Mouse (Mus musculus) limb, embryonic 12.5 days (tissue): ENCODE data around the gene Klk7. TPM values are rescaled to one million over a fixed set of nuclear protein-coding genes. Genes with fewer than 3 reads are reported as not detected.
A peak's percentile ranks its signal among the peaks of the same experiment; 100 is the strongest.

Source experiments
- ATAC-seq: fragments of 200-750 bp; cut with Nextera tagmentation; 2 replicates; pipeline ENCODE4 v1.8.0; 2017; ENCODE audit warnings: low read depth, moderate TSS enrichment; ENCODE audit not compliant: insufficient number of reproducible peaks, insufficient read depth, low FRiP score, low TSS enrichment
- H3K27ac ChIP-seq: fragments of 300-500 bp; sonication (generic); 2 replicates; pipeline ENCODE4 v1.5.1; 2016; ENCODE audit warnings: mild to moderate bottlenecking, moderate library complexity
- H3K27me3 ChIP-seq: fragments of 300-500 bp; sonication (generic); 2 replicates; pipeline ENCODE4 v1.6.1; 2016; ENCODE audit warnings: mild to moderate bottlenecking, moderate library complexity
- H3K36me3 ChIP-seq: fragments of 300-500 bp; sonication (generic); 2 replicates; pipeline ENCODE4 v1.6.1; 2016; ENCODE audit warnings: mild to moderate bottlenecking, moderate library complexity
- H3K4me1 ChIP-seq: fragments of 300-500 bp; sonication (generic); replicated peaks from 2 replicates; pipeline ENCODE4 v1.6.1; 2016
- H3K4me2 ChIP-seq: fragments of 300-500 bp; sonication (generic); 2 replicates; pipeline ENCODE4 v1.6.1; 2016; ENCODE audit warnings: mild to moderate bottlenecking, moderate library complexity
- H3K4me3 ChIP-seq: fragments of 300-500 bp; sonication (generic); replicated peaks from 2 replicates; pipeline ENCODE4 v1.5.1; 2016; ENCODE audit warnings: mild to moderate bottlenecking
- H3K9ac ChIP-seq: fragments of 300-500 bp; sonication (generic); replicated peaks from 2 replicates; pipeline ENCODE4 v1.6.1; 2016; ENCODE audit warnings: mild to moderate bottlenecking, moderate library complexity
- H3K9me3 ChIP-seq: fragments of 300-500 bp; sonication (generic); 2 replicates; pipeline ENCODE4 v1.6.1; 2016; ENCODE audit warnings: mild to moderate bottlenecking, moderate library complexity
- WGBS: fragments of 180-500 bp; shearing (Covaris S2); methylation state at CpG from one replicate; pipeline ENCODE4 v1.1.7; 2016; 5-methylcytosine and 5-hydroxymethylcytosine counted together
- polyA plus RNA-seq: library from polyadenylated mRNA; unstranded; fragments of >200 nt; fragmentation: Nextera tagmentation; extraction: Ambion mirVana; gene quantifications from 2 replicates; pipeline ENCODE4 v1.2.1, GENCODE M21; 2016

The Klk7 gene
- polyA plus RNA-seq, 1 experiment from 2014 or later = not detected

DNA sequence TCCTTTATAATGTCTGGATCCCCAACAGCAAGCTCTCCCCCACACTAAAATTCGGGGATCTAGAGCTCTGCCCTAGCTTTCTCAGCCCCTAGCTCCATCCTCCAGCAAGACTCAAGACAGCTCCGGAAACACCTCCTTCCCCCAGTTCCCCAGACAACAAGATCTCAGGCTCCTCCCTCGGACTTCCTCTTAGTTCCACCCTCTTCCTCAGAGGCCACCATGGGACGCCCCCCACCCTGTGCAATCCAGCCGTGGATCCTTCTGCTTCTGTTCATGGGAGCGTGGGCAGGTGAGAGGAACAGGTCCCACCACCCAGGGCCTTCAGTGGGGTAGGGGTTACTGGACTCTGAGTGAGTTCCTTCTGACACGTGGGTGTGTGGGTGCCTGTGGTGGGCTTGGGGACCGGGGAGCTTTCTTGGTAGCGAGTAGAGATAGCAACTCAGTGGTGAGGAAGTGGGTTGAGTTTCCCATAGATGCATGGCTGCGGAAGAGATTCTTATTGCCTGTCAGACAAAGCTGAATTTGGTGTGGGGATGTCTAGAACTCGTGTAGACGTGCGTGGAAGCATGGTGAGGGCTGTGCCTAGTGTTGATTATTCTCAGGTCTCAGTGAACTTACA is 13.1 kb upstream of the Klk7 start:
- Histone ChIP-seq H3K4me1 (peaks cover 7% of the 10 kb centered on the region; the same call in 1 of the 2 replicates), H3K9ac (no peak overlapping the region), H3K36me3 (no peaks in the 10 kb centered on the region), H3K4me3 (peak overlapping the region; percentile 52), H3K4me2 (peak overlapping the region; percentile 76), H3K27me3 (peaks cover 59% of the 10 kb centered on the region), H3K27ac (no peak overlapping the region), H3K9me3 (no peaks in the 10 kb centered on the region)
- 45% methylated on average over 13 of the region's 13 CpGs for WGBS
- peak; percentile 32; the same call in 1 of the 2 replicates for ATAC-seq

DNA sequence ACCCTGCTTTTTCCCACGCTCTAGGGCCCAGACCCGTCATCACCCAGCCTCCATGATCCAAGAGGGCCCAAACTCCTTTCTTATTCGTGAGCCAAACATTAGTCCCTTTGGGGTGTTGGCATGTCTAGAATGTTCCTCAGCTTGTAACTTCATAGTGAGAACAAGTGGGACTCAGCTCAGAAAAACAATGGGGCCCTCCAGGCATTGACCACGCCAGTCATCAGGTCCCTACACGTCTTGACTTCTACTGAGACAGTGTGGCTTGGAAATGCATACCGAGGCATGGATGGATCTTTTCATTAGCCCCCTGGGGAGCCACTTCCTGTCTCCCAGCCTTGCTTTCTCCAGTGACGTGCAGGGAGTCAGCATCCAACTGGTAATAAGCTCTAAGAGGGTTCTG is 11.2 kb upstream of the Klk7 start:
- Histone ChIP-seq H3K27ac (no peak overlapping the region), H3K4me3 (no peak overlapping the region), H3K36me3 (no peaks in the 10 kb centered on the region), H3K4me2 (no peak overlapping the region), H3K9me3 (no peaks in the 10 kb centered on the region), H3K9ac (no peak overlapping the region), H3K27me3 (peaks cover 44% of the 10 kb centered on the region), H3K4me1 (peaks cover 7% of the 10 kb centered on the region; the same call in 1 of the 2 replicates)
- no peak for ATAC-seq
- 73% methylated on average over 7 of the region's 7 CpGs for WGBS

DNA sequence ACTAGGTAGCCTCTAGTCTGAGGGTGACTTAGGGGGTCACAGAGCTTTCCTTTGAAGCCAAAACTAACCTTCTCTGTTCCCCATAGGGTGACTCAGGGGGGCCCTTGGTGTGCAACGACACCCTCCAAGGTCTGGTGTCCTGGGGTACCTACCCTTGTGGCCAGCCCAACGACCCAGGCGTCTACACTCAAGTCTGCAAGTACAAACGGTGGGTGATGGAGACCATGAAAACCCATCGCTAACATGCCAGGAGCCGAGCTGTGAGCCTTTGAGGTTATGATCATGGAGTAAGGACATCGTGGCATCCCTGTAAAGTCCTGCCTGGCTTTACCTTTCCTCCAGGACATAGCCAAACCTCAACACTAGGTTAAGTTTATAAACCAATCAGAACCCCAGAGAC is 4.1 kb downstream of the Klk7 start:
- peaks cover 9% of the 10 kb centered on the region for H3K27me3 ChIP-seq
- H3K4me1 ChIP-seq = no peaks in the 10 kb centered on the region
- no peaks in the 10 kb centered on the region for H3K36me3 ChIP-seq
- H3K4me3 ChIP-seq = no peak overlapping the region
- WGBS = 88% methylated on average over 7 of the region's 7 CpGs
- H3K9me3 ChIP-seq = no peaks in the 10 kb centered on the region
- no peak overlapping the region for H3K4me2 ChIP-seq
- H3K9ac ChIP-seq = no peak overlapping the region
- no peak for ATAC-seq
- H3K27ac ChIP-seq = no peak overlapping the region

DNA sequence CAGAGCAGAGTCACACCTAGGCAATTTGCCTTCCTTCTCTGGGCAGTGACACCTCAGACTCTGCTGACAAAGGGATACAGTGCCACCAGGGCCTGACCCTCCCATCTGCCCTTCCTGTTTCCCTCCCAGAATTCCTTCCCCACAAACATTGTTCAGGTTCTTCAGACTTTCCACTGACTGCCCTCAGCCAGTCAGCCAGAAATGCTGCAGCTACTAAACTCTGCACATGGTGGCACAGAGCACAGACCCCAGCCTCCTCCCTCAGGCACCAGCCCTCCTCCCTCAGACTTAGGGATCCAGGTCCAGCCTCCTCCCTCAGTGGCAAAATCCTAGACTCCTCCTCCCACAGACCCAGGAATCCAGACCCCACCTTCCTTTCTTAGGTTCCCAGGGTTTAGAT is 5.7 kb downstream of the Klk7 start:
- ATAC-seq = no peak
- Histone ChIP-seq H3K9ac (no peak overlapping the region), H3K27ac (no peak overlapping the region), H3K4me2 (no peak overlapping the region), H3K36me3 (no peaks in the 10 kb centered on the region), H3K4me3 (no peak overlapping the region), H3K27me3 (peaks cover 2% of the 10 kb centered on the region; the same call in 1 of the 2 replicates), H3K4me1 (no peaks in the 10 kb centered on the region), H3K9me3 (no peaks in the 10 kb centered on the region)

DNA sequence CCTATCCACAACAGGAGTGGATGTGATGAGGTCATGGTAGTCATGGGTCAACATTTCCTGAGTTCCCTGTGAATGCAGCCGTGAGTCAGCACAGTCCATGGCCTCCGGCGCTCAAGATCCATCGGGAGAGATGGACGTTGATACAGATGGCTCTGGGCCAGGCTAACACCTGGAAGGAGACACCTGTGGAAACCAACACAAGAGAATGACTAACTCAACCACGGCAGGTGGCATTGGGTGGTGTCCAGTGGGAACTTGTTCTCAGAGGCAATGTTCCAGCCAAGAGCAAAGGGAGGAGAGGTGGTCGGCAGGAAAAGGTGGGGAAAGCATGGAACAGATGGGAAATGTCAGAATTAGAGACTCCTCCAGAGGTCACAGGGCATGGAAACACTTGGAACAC is 10.5 kb downstream of the Klk7 start:
- H3K4me3 ChIP-seq = no peak overlapping the region
- H3K9me3 ChIP-seq = no peaks in the 10 kb centered on the region
- H3K27me3 ChIP-seq = no peaks in the 10 kb centered on the region
- H3K4me2 ChIP-seq = no peak overlapping the region
- H3K36me3 ChIP-seq = no peaks in the 10 kb centered on the region
- H3K4me1 ChIP-seq = no peaks in the 10 kb centered on the region
- ATAC-seq = no peak
- WGBS = 94% methylated on average over 7 of the region's 7 CpGs
- no peak overlapping the region for H3K9ac ChIP-seq
- no peak overlapping the region for H3K27ac ChIP-seq

DNA sequence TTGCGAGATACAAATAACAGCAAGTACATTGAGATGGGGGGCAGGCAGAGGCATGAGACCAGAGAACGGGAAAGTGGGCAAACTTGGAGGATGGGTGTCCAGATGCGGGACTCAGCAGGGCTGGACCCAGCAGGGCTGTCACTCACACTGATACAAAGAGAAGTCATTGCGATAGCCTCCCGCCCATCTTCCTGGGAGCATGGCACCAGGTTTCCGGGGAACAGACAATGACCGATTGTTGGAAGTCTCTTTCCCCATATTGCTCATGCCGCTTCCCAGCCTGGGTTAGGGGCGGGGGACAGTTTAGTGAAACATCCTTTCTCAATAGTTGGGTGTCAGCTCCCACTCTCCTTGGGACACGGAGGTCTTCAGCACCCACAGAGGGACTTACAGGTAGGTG is 13.1 kb downstream of the Klk7 start, which contains the start of gene Klk6:
Klk6 (plus strand) TSS at position 301 of the 400 bp plus-strand sequence.
- no peak within 1 kb of the TSS for H3K9ac ChIP-seq
- WGBS = 89% methylated on average over 10 of the region's 10 CpGs
- H3K4me3 ChIP-seq = no peak within 1 kb of the TSS
- no peaks in the 10 kb centered on the region for H3K4me1 ChIP-seq
- no peak within 1 kb of the TSS for H3K4me2 ChIP-seq
- no peak for ATAC-seq
- H3K36me3 ChIP-seq = no peaks in the 10 kb centered on the region
- H3K27me3 ChIP-seq = no peaks in the 10 kb centered on the region
- H3K9me3 ChIP-seq = no peaks in the 10 kb centered on the region
- no peak within 1 kb of the TSS for H3K27ac ChIP-seq

DNA sequence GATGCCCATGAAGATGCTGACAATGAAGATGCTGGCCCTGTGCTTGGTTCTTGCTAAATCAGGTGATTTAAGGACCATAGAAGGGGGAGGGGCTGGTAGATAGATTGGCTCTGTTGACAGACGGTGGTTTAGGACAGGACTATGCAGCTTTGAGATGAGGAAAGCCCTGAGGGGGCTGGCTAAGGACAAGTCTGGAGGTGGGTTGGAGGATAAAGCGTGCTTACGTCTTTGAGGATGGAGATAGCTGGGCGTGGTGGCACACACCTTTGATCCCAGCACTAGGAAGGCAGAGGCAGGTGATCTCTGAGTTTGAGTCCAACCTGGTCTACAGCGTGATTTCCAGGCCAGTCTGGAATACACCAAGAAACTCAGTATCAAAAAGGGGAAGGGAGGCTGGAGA is 15.0 kb downstream of the Klk7 start:
- H3K4me1 ChIP-seq = no peaks in the 10 kb centered on the region
- no peak overlapping the region for H3K27ac ChIP-seq
- H3K4me3 ChIP-seq = no peak overlapping the region
- H3K9me3 ChIP-seq = no peaks in the 10 kb centered on the region
- H3K27me3 ChIP-seq = no peaks in the 10 kb centered on the region
- H3K4me2 ChIP-seq = no peak overlapping the region
- no peak for ATAC-seq
- no peak overlapping the region for H3K9ac ChIP-seq
- WGBS = 83% methylated on average over 5 of the region's 5 CpGs
- H3K36me3 ChIP-seq = no peaks in the 10 kb centered on the region

DNA sequence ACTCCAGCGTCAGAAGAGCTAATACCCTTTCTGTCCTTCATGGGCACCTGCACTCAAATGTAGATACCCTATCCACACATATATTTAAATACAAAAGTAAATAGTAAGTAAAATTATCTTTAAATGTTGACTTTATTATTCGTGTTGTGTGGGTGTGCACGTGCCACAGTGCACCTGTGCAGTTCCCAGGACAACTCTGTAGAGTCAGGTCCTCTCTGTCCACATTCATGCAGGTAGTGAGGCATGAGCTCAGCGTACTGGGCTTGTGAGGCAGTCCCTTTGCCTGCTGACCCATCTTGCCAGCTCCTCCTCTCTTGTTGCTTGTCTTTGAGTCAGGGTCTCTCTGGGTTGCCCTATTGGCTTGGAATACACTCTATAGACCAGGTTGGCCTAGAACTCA is 16.6 kb downstream of the Klk7 start:
- Histone ChIP-seq H3K4me1 (no peaks in the 10 kb centered on the region), H3K27ac (no peak overlapping the region), H3K9ac (no peak overlapping the region), H3K27me3 (no peaks in the 10 kb centered on the region), H3K4me2 (no peak overlapping the region), H3K4me3 (no peak overlapping the region), H3K36me3 (no peaks in the 10 kb centered on the region), H3K9me3 (no peaks in the 10 kb centered on the region)
- WGBS = 90% methylated on average over 4 of the region's 4 CpGs
- ATAC-seq = no peak

DNA sequence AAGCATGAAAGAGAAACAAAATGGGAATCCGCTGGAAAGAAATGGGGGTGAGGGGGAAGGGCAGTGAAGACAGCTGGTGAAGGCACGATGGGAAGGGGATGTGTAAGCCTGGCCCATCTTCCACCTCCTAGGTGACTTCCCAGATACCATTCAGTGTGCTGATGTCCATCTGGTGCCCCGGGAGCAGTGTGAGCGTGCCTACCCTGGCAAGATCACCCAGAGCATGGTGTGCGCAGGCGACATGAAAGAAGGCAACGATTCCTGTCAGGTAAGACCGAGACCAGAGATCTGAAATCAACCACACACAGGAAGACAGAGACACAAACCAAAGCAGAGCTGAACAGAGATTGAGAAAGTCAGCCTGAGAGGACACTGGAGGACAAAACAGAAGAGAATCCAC is 17.9 kb downstream of the Klk7 start:
- Histone ChIP-seq H3K36me3 (no peaks in the 10 kb centered on the region), H3K4me1 (no peaks in the 10 kb centered on the region), H3K9me3 (no peaks in the 10 kb centered on the region), H3K4me2 (no peak overlapping the region), H3K27ac (no peak overlapping the region), H3K27me3 (no peaks in the 10 kb centered on the region), H3K9ac (no peak overlapping the region), H3K4me3 (no peak overlapping the region)
- no peak for ATAC-seq
- WGBS = 83% methylated on average over 8 of the region's 8 CpGs

DNA sequence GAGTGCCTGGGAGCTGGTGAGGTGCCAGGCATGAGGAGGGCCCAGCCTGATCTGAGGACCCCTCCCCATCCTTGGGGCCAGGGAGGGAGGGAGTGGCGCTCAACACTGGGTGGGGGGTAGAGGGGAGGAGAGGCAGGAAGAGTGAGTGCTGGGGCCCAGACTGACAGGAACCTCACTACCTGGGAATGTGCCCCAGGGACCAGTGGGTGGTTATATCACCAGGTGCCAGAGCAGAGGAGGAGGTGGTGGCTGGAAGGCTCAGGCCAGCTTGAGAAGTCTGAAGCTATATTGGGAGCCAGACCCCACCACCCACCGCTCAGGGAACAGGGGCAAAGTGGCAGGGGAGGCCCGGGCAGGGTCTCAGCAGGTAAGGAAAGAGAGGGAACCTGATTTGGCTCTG is 30.6 kb downstream of the Klk7 start, which contains the start of gene Klk5:
Klk5 (plus strand) TSS at position 271 of the 400 bp plus-strand sequence.
- 52% methylated on average over 3 of the region's 3 CpGs for WGBS
- ATAC-seq = no peak
- H3K9ac ChIP-seq = no peak within 1 kb of the TSS
- H3K36me3 ChIP-seq = no peaks in the 10 kb centered on the region
- no peaks in the 10 kb centered on the region for H3K27me3 ChIP-seq
- no peak within 1 kb of the TSS for H3K27ac ChIP-seq
- H3K4me1 ChIP-seq = no peaks in the 10 kb centered on the region
- H3K4me3 ChIP-seq = no peak within 1 kb of the TSS
- H3K4me2 ChIP-seq = no peak within 1 kb of the TSS
- no peaks in the 10 kb centered on the region for H3K9me3 ChIP-seq

DNA sequence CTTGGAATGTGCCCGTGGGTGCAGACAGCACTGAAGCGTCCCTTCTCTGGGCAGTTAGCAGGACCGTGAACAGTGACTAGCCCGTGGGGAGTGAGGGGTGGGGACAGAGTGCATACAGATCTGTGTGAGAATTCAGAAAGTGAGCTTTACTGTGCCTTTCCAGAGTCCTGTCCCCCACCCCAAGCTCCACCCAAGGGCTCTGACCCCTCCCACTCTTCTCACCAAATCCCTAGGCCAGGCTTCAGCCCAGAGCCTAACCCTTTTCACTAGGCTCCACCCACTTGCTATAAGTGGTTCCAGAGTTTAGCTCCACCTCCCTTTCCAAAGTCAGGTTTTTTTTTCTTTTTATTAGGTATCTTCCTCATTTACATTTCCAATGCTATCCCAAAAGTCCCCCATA is 32.7 kb downstream of the Klk7 start:
- no peaks in the 10 kb centered on the region for H3K4me1 ChIP-seq
- ATAC-seq = no peak; the same call in 1 of the 2 replicates
- H3K36me3 ChIP-seq = no peaks in the 10 kb centered on the region
- 94% methylated on average over 4 of the region's 4 CpGs for WGBS
- no peak overlapping the region for H3K4me3 ChIP-seq
- H3K4me2 ChIP-seq = no peak overlapping the region
- H3K27ac ChIP-seq = no peak overlapping the region
- no peaks in the 10 kb centered on the region for H3K9me3 ChIP-seq
- no peak overlapping the region for H3K9ac ChIP-seq
- no peaks in the 10 kb centered on the region for H3K27me3 ChIP-seq

DNA sequence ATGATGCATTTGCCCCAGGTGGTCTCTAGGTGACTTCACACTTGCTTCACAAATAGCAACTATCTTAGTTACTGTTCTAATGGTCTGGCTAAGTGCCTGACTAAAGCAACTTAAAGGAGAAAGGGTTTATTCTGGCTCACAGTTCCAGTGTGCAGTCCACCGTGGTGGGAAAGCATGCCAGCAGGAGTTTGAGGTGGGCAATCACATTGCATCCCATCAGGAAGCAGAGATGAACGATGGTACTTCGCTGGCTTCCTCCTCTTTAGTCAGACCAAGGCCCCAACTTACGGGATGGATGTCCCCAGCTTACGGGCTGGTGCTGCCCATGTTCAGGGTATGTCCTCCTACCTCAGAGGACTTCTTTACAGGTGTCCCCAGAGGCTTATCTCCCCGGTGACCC is 40.5 kb downstream of the Klk7 start:
- Histone ChIP-seq H3K4me3 (no peak overlapping the region), H3K4me2 (no peak overlapping the region), H3K36me3 (no peaks in the 10 kb centered on the region), H3K4me1 (no peaks in the 10 kb centered on the region), H3K9ac (no peak overlapping the region), H3K27me3 (no peaks in the 10 kb centered on the region), H3K27ac (no peak overlapping the region), H3K9me3 (no peaks in the 10 kb centered on the region)
- 90% methylated on average over 6 of the region's 6 CpGs for WGBS
- ATAC-seq = no peak
